Mouse (Mus musculus): ENCODE data around the gene Pid1. TPM values are rescaled to one million over a fixed set of nuclear protein-coding genes. Genes with fewer than 3 reads are reported as not detected.

Pid1 gene
- total RNA-seq, 2 experiments from 2014 or later, result 5.1 to 8.1 TPM

GRCm38 (mm10) chr1:84189446-84189845 is 174.5 kb downstream of the Pid1 start:
- Histone ChIP-seq H3K27ac (no peak overlapping the region), H3K4me3 (no peak overlapping the region)
- peak; percentile 34 for DNase-seq
- no peak for TF ChIP-seq CTCF (IDR thresholded peaks at IDR 0.05)
- intact Hi-C loops (cut with DNase I), result no loop called here

GRCm38 (mm10) chr1:84186756-84187437 is 177.1 kb downstream of the Pid1 start:
- no peak for DNase-seq
- no peak overlapping the region for H3K4me3 ChIP-seq
- no peak overlapping the region for H3K27ac ChIP-seq
- TF ChIP-seq CTCF (IDR thresholded peaks at IDR 0.05), result no peak
- intact Hi-C loops (cut with DNase I), result no loop called here

GRCm38 (mm10) chr1:84177696-84178095 is 186.3 kb downstream of the Pid1 start:
- TF ChIP-seq CTCF (IDR thresholded peaks at IDR 0.05), result no peak
- intact Hi-C loops (cut with DNase I), result no loop called here
- Histone ChIP-seq H3K27ac (no peak overlapping the region), H3K4me3 (no peak overlapping the region)
- DNase-seq, result no peak

GRCm38 (mm10) chr1:84177033-84177432 is 186.9 kb downstream of the Pid1 start:
- H3K4me3 ChIP-seq, result no peak overlapping the region
- DNase-seq, result no peak
- intact Hi-C loops (cut with DNase I), result no loop called here
- TF ChIP-seq CTCF (IDR thresholded peaks at IDR 0.05), result no peak
- no peak overlapping the region for H3K27ac ChIP-seq

GRCm38 (mm10) chr1:84172941-84173340 is 191.0 kb downstream of the Pid1 start:
- no peak overlapping the region for H3K4me3 ChIP-seq
- no peak for DNase-seq
- TF ChIP-seq CTCF (IDR thresholded peaks at IDR 0.05), result no peak
- no peak overlapping the region for H3K27ac ChIP-seq
- intact Hi-C loops (cut with DNase I), result no loop called here

GRCm38 (mm10) chr1:84157790-84158189 is 206.2 kb downstream of the Pid1 start:
- TF ChIP-seq CTCF (IDR thresholded peaks at IDR 0.05), result no peak
- H3K4me3 ChIP-seq, result no peak overlapping the region
- intact Hi-C loops (cut with DNase I), result no loop called here
- H3K27ac ChIP-seq, result no peak overlapping the region
- DNase-seq, result no peak

GRCm38 (mm10) chr1:84155585-84155930 is 208.4 kb downstream of the Pid1 start:
- DNase-seq, result no peak
- Histone ChIP-seq H3K4me3 (no peak overlapping the region), H3K27ac (no peak overlapping the region)
- no peak for TF ChIP-seq CTCF (IDR thresholded peaks at IDR 0.05)
- intact Hi-C loops (cut with DNase I), result no loop called here

- no peak overlapping the region for H3K4me3 ChIP-seq
- no peak for TF ChIP-seq CTCF (IDR thresholded peaks at IDR 0.05)
- no peak overlapping the region for H3K27ac ChIP-seq
- intact Hi-C loops (cut with DNase I), result no loop called here
- no peak for DNase-seq
Observed at GRCm38 (mm10) chr1:84154725-84155584, 209.0 kb downstream of the Pid1 start.

- TF ChIP-seq CTCF (IDR thresholded peaks at IDR 0.05), result peak; percentile 48
- Histone ChIP-seq H3K4me3 (no peak overlapping the region), H3K27ac (no peak overlapping the region)
- DNase-seq, result peak; percentile 26
- intact Hi-C loops (cut with DNase I), result no loop called here
Observed at GRCm38 (mm10) chr1:84153943-84154342, 210.0 kb downstream of the Pid1 start.

- DNase-seq, result no peak
- no peak for TF ChIP-seq CTCF (IDR thresholded peaks at IDR 0.05)
- intact Hi-C loops (cut with DNase I), result no loop called here
- no peak overlapping the region for H3K27ac ChIP-seq
- no peak overlapping the region for H3K4me3 ChIP-seq
Observed at GRCm38 (mm10) chr1:84141561-84141960, 222.4 kb downstream of the Pid1 start.

GRCm38 (mm10) chr1:84132451-84132850 is 231.5 kb downstream of the Pid1 start:
- Histone ChIP-seq H3K4me3 (no peak overlapping the region), H3K27ac (no peak overlapping the region)
- intact Hi-C loops (cut with DNase I), result no loop called here
- TF ChIP-seq CTCF (IDR thresholded peaks at IDR 0.05), result no peak
- no peak for DNase-seq

- Histone ChIP-seq H3K27ac (no peak overlapping the region), H3K4me3 (no peak overlapping the region)
- no peak for TF ChIP-seq CTCF (IDR thresholded peaks at IDR 0.05)
- DNase-seq, result no peak
- intact Hi-C loops (cut with DNase I), result no loop called here
Observed at GRCm38 (mm10) chr1:84131799-84132198, 232.2 kb downstream of the Pid1 start.

GRCm38 (mm10) chr1:84128510-84128909 is 235.5 kb downstream of the Pid1 start:
- TF ChIP-seq CTCF (IDR thresholded peaks at IDR 0.05), result peak; percentile 47
- no peak for DNase-seq
- no peak overlapping the region for H3K27ac ChIP-seq
- intact Hi-C loops (cut with DNase I), result no loop called here
- no peak overlapping the region for H3K4me3 ChIP-seq
